Mouse (Mus musculus): ENCODE results near the gene Hils1.

- TF ChIP-seq CTCF (IDR thresholded peaks at IDR 0.05; ENCODE audit: insufficient read depth, low read depth, low read length) (no peak), POLR2A (IDR thresholded peaks at IDR 0.05; ENCODE audit: insufficient read depth, low read depth, low read length) (no peak)
Measured at GRCm38 (mm10) chr11:94997596-94997995, 30.2 kb downstream of the Hils1 start.

Data from olfactory bulb, adult 2 months (tissue).